Mouse (Mus musculus) heart, postnatal 0 days (tissue): Measurements from ENCODE around the gene Melk.

ENCODE experiments used
- CTCF ChIP-seq: IDR thresholded peaks from 2 replicates; pipeline ENCODE4 v1.5.1; 2016; ENCODE audit warnings: antibody characterized with exemption, control low read depth, low read depth
- EP300 ChIP-seq: IDR thresholded peaks from 2 replicates; pipeline ENCODE4 v1.6.1; 2016; ENCODE audit warnings: antibody characterized with exemption, low read depth

GRCm38 (mm10) chr4:44260244-44260643 is 40.4 kb upstream of the Melk start:
- TF ChIP-seq CTCF (no peak), EP300 (no peak)
